Mouse (Mus musculus): ENCODE results near the gene Kalrn.

DNA sequence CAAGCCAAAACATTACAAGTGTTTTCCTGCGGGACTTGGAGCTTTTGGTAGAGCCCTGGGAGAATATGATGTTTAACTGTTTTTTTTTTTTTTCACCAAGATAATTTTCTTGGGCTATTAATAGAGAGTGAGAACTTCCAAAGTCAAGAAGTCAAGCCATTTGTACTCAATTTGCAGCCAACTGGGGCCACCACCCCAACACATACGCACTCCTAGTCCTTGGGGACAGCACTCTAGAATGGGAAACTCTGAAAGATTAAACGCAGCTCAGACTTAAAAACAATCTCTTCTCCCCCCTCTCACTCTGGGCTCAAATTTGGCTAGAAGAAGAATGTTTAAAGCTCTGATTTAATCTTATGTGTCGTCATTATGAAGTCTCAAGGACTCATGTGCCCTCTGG, 214.1 kb downstream of the Kalrn start:
- TF ChIP-seq GATA1 (IDR thresholded peaks at IDR 0.05; ENCODE audit: borderline replicate concordance, low read length) (no peak), FLI1 (IDR thresholded peaks at IDR 0.05; ENCODE audit: low read length) (no peak)

All from megakaryocyte, embryonic 14.5 days (primary cell).